Mouse (Mus musculus) MEL (cell line): Measurements from ENCODE around the gene Padi6.

Experiments
- CTCF ChIP-seq, 3 experiments: IDR thresholded peaks in 2 of 3; conservative IDR thresholded peaks in 1 of 3; 2 replicates each; pipeline ENCODE4 v1.5.1; 2011 to 2012; ENCODE audit warnings: low read length in 3 of 3, low read depth in 2 of 3, mild to moderate bottlenecking in 2 of 3, improper control_type of control experiment in 1 of 3, inconsistent platforms in 1 of 3, mixed read lengths in 1 of 3, moderate library complexity in 1 of 3; ENCODE audit not compliant: control insufficient read depth in 1 of 3, insufficient read depth in 1 of 3, poor library complexity in 1 of 3, severe bottlenecking in 1 of 3
- GATA1 ChIP-seq: IDR thresholded peaks from 2 replicates; pipeline ENCODE4 v1.6.1; 2011; ENCODE audit warnings: low read depth, low read length, improper control_type of control experiment
- SIN3A ChIP-seq: IDR thresholded peaks from 2 replicates; pipeline ENCODE4 v1.6.1; 2012; ENCODE audit warnings: low read length, improper control_type of control experiment, inconsistent platforms

- TF ChIP-seq SIN3A (no peak), GATA1 (no peak), CTCF (IDR thresholded peaks at IDR 0.05 in 2 of 3, conservative IDR thresholded peaks at IDR 0.05 in 1 of 3; ENCODE audit: control insufficient read depth in 1 of 3, insufficient read depth in 1 of 3, low read depth in 2 of 3, low read length in 3 of 3, poor library complexity in 1 of 3, severe bottlenecking in 1 of 3) (no peak)
Observed at GRCm38 (mm10) chr4:140707615-140708014, 34.8 kb downstream of the Padi6 start.
